Mouse (Mus musculus): ENCODE results near the gene Zfp280b. TPM values are rescaled to one million over a fixed set of nuclear protein-coding genes. Genes with fewer than 3 reads are reported as not detected.

Zfp280b gene
- polyA plus RNA-seq, 1 experiment from 2014 or later = 28.5 TPM

- H3K27me3 ChIP-seq = no peaks in the 10 kb centered on the region
- H3K4me2 ChIP-seq = peak overlapping the region; percentile 79
- H3K27ac ChIP-seq = peak overlapping the region; percentile 62; the same call in 1 of the 2 replicates
- 53% methylated on average over 14 of the region's 14 CpGs for WGBS
- peak overlapping the region; percentile 79 for H3K4me3 ChIP-seq (replicated peaks)
- H3K9ac ChIP-seq (replicated peaks) = peak overlapping the region; percentile 93
- peaks cover 19% of the 10 kb centered on the region for H3K36me3 ChIP-seq
- no peak for ATAC-seq (ENCODE audit: insufficient number of reproducible peaks, insufficient read depth, low FRiP score, low TSS enrichment, low read depth)
- H3K9me3 ChIP-seq = no peaks in the 10 kb centered on the region
- peaks cover 10% of the 10 kb centered on the region; the same call in 1 of the 2 replicates for H3K4me1 ChIP-seq (replicated peaks)
These were observed 694 bp upstream of the Zfp280b start for GRCm38 (mm10) chr10:76031511-76032401.

DNA sequence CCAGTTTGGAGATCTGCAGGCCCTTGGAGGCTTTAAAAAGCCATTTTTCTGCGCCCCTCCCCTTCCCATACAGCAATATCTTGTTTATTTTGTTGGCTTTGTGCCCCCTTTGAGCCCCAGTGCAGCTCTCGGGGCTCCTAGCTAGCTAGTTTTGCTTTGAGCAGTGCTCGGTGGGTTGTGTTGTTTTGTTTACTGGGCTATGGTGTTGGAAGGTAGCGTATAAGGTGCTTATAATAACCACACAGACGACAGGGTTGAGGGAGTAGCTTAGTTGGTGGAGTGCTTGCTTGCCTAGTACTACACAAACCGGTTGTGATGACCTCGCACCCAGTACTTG is 637 bp downstream of the Zfp280b start:
- 13% methylated on average over 7 of the region's 7 CpGs for WGBS
- Histone ChIP-seq H3K4me3 (replicated peaks) (peak overlapping the region; percentile 79), H3K9me3 (no peaks in the 10 kb centered on the region), H3K9ac (replicated peaks) (peak overlapping the region; percentile 93), H3K4me2 (peak overlapping the region; percentile 79), H3K4me1 (replicated peaks) (peaks cover 10% of the 10 kb centered on the region; the same call in 1 of the 2 replicates), H3K27ac (peak overlapping the region; percentile 62), H3K36me3 (peaks cover 32% of the 10 kb centered on the region), H3K27me3 (no peaks in the 10 kb centered on the region)
- ATAC-seq (ENCODE audit: insufficient number of reproducible peaks, insufficient read depth, low FRiP score, low TSS enrichment, low read depth) = no peak

- Histone ChIP-seq H3K27me3 (no peaks in the 10 kb centered on the region), H3K4me3 (replicated peaks) (no peak overlapping the region), H3K36me3 (peaks cover 43% of the 10 kb centered on the region), H3K4me2 (peak overlapping the region; percentile 79; the same call in 1 of the 2 replicates), H3K27ac (no peak overlapping the region), H3K9ac (replicated peaks) (no peak overlapping the region), H3K9me3 (no peaks in the 10 kb centered on the region), H3K4me1 (replicated peaks) (peaks cover 10% of the 10 kb centered on the region; the same call in 1 of the 2 replicates)
- ATAC-seq (ENCODE audit: insufficient number of reproducible peaks, insufficient read depth, low FRiP score, low TSS enrichment, low read depth) = no peak
- WGBS = 94% methylated on average over 8 of the region's 8 CpGs
These were observed 1.7 kb downstream of the Zfp280b start for GRCm38 (mm10) chr10:76034001-76034600.

DNA sequence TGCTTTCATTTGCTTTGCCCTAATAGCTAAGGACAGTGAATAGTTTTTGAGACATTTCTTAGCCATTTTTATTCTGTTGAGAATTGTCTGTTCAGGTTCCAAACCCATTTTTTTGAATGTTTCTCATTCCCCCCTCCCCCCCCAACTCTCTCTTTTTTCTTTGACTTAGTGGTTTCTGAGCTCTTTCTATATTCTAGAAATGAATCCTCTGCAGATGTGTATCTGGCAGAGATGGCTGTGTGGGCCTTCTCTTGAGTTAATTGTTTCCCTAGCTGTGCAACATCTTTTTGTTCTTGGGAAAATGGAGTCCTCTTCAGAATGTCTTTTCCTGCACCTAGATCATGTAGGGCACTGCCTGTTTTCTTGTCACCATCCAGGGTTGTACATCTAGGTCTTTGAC is 2.8 kb downstream of the Zfp280b start:
- H3K36me3 ChIP-seq = peaks cover 54% of the 10 kb centered on the region
- H3K27me3 ChIP-seq = no peaks in the 10 kb centered on the region
- no peak overlapping the region for H3K9ac ChIP-seq (replicated peaks)
- H3K27ac ChIP-seq = no peak overlapping the region
- no peak overlapping the region for H3K4me3 ChIP-seq (replicated peaks)
- no peak overlapping the region for H3K4me2 ChIP-seq
- H3K9me3 ChIP-seq = no peaks in the 10 kb centered on the region
- H3K4me1 ChIP-seq (replicated peaks) = peaks cover 10% of the 10 kb centered on the region; the same call in 1 of the 2 replicates
- ATAC-seq (ENCODE audit: insufficient number of reproducible peaks, insufficient read depth, low FRiP score, low TSS enrichment, low read depth) = no peak

DNA sequence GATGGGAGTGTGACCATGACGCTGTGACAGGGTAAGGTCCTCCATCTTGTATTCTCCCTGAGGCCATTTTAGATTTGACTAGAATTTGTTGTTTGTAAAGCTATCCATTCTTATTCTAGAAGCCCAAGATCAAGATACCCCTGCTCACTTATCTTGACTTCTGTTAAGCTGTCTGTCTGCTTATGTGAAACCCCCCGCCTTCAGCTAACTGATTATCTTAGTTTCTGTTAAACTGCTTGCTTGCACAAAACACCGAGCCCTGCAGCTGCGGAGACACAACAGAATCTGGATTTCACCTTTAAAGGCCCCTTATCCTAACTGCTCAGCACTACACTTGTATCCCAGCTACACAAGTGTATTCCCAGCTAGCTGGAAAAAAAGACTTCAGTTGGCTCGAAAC is 4.5 kb downstream of the Zfp280b start:
- WGBS = 96% methylated on average over 5 of the region's 5 CpGs
- Histone ChIP-seq H3K27ac (no peak overlapping the region), H3K9ac (replicated peaks) (no peak overlapping the region), H3K9me3 (no peaks in the 10 kb centered on the region), H3K4me1 (replicated peaks) (peaks cover 8% of the 10 kb centered on the region; the same call in 1 of the 2 replicates), H3K4me3 (replicated peaks) (no peak overlapping the region), H3K4me2 (no peak overlapping the region), H3K36me3 (peaks cover 69% of the 10 kb centered on the region), H3K27me3 (no peaks in the 10 kb centered on the region)
- ATAC-seq (ENCODE audit: insufficient number of reproducible peaks, insufficient read depth, low FRiP score, low TSS enrichment, low read depth) = no peak

DNA sequence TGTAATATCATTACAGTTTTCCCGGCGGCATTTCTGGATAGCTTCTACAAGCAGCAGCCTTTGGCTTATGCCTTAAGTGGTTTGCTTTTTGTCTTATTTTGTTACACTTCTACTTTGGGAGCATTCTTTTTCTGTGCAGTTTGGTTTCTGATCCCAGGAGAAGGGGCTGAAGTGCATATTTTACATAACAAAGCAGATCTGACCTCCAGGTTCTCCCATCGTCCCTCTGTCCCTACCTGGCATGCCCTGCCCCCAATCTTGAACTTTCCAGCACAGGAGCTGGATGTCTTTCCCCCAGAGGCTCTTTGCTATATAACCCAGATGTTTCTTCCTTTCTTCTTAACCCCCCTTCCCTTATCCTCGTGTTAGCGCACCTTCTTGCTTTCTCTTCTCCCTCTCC is 12.9 kb downstream of the Zfp280b start:
- no peaks in the 10 kb centered on the region for H3K9me3 ChIP-seq
- 38% methylated on average over 5 of the region's 5 CpGs for WGBS
- no peak for ATAC-seq (ENCODE audit: insufficient number of reproducible peaks, insufficient read depth, low FRiP score, low TSS enrichment, low read depth)
- H3K27ac ChIP-seq = no peak overlapping the region
- no peaks in the 10 kb centered on the region for H3K27me3 ChIP-seq
- H3K4me1 ChIP-seq (replicated peaks) = peaks cover 6% of the 10 kb centered on the region; the same call in 1 of the 2 replicates
- no peak overlapping the region for H3K4me2 ChIP-seq
- peaks cover 37% of the 10 kb centered on the region for H3K36me3 ChIP-seq
- no peak overlapping the region for H3K4me3 ChIP-seq (replicated peaks)
- H3K9ac ChIP-seq (replicated peaks) = no peak overlapping the region

- Histone ChIP-seq H3K9me3 (no peaks in the 10 kb centered on the region), H3K27me3 (no peaks in the 10 kb centered on the region), H3K9ac (replicated peaks) (no peak overlapping the region), H3K27ac (no peak overlapping the region), H3K36me3 (peaks cover 23% of the 10 kb centered on the region), H3K4me2 (no peak overlapping the region), H3K4me1 (replicated peaks) (peaks cover 6% of the 10 kb centered on the region; the same call in 1 of the 2 replicates), H3K4me3 (replicated peaks) (no peak overlapping the region)
- 35% methylated on average over 1 of the region's 1 CpGs for WGBS
- ATAC-seq (ENCODE audit: insufficient number of reproducible peaks, insufficient read depth, low FRiP score, low TSS enrichment, low read depth) = no peak
These were observed 14.3 kb downstream of the Zfp280b start for GRCm38 (mm10) chr10:76046754-76047153.

GRCm38 (mm10) chr10:76047182-76047869 is 14.9 kb downstream of the Zfp280b start:
- H3K9ac ChIP-seq (replicated peaks) = no peak overlapping the region
- ATAC-seq (ENCODE audit: insufficient number of reproducible peaks, insufficient read depth, low FRiP score, low TSS enrichment, low read depth) = no peak
- H3K36me3 ChIP-seq = peaks cover 19% of the 10 kb centered on the region
- no peak overlapping the region for H3K4me2 ChIP-seq
- no peaks in the 10 kb centered on the region for H3K27me3 ChIP-seq
- no peaks in the 10 kb centered on the region for H3K9me3 ChIP-seq
- H3K4me1 ChIP-seq (replicated peaks) = peaks cover 6% of the 10 kb centered on the region; the same call in 1 of the 2 replicates
- H3K27ac ChIP-seq = no peak overlapping the region
- 51% methylated on average over 5 of the region's 5 CpGs for WGBS
- no peak overlapping the region for H3K4me3 ChIP-seq (replicated peaks)

DNA sequence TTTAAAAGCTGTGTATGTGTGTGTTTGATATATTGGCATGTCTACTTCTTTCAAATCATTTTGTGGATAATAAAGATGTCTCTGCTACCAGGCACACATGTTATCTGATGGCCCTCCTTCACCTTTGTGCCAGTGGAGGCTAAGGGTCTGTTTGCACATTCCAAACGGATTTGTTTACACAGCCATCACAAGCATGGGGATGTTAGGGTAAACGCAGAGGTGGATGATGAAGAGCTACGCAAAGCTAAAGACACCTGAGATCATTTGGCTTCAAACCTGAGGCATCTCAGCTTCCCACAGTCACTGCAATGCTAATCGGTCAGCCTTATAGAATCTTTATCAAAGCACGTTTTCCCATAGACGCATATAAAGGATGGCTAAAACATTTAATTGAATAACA is 16.5 kb downstream of the Zfp280b start:
- no peak overlapping the region for H3K4me2 ChIP-seq
- ATAC-seq (ENCODE audit: insufficient number of reproducible peaks, insufficient read depth, low FRiP score, low TSS enrichment, low read depth) = no peak
- H3K4me3 ChIP-seq (replicated peaks) = no peak overlapping the region
- no peaks in the 10 kb centered on the region for H3K9me3 ChIP-seq
- WGBS = 42% methylated on average over 6 of the region's 6 CpGs
- H3K27ac ChIP-seq = no peak overlapping the region
- no peaks in the 10 kb centered on the region for H3K27me3 ChIP-seq
- no peak overlapping the region for H3K9ac ChIP-seq (replicated peaks)
- H3K36me3 ChIP-seq = peaks cover 6% of the 10 kb centered on the region; the same call in 1 of the 2 replicates
- H3K4me1 ChIP-seq (replicated peaks) = peaks cover 6% of the 10 kb centered on the region; the same call in 1 of the 2 replicates

DNA sequence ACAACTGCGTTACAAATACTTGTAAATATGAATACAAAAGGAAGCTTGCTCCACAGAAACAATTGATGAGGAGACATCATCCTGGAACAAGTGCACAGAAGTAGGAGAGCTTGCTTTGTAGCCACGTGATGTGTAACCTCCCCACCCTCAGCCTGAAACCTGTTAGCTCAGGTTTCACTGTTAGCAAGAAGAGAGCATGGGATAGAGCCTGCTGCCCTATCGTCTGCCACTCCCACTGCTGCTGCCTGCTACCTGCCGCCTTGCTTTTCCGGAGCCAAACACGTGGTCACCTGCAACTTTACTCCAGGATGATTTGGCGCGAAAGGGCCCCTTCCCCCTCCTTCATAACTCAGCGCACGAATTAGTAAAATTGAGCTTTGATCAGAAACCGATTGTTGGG is 19.4 kb downstream of the Zfp280b start:
- Histone ChIP-seq H3K4me3 (replicated peaks) (no peak overlapping the region), H3K4me2 (no peak overlapping the region), H3K9ac (replicated peaks) (no peak overlapping the region), H3K36me3 (no peaks in the 10 kb centered on the region), H3K9me3 (no peaks in the 10 kb centered on the region), H3K4me1 (replicated peaks) (no peaks in the 10 kb centered on the region), H3K27me3 (no peaks in the 10 kb centered on the region), H3K27ac (no peak overlapping the region)
- 71% methylated on average over 11 of the region's 11 CpGs for WGBS
- ATAC-seq (ENCODE audit: insufficient number of reproducible peaks, insufficient read depth, low FRiP score, low TSS enrichment, low read depth) = no peak

GRCm38 (mm10) chr10:76062439-76062838 is 30.0 kb downstream of the Zfp280b start:
- H3K4me3 ChIP-seq (replicated peaks) = no peak overlapping the region
- no peak overlapping the region for H3K9ac ChIP-seq (replicated peaks)
- H3K27me3 ChIP-seq = no peaks in the 10 kb centered on the region
- WGBS = 92% methylated on average over 5 of the region's 5 CpGs
- H3K36me3 ChIP-seq = no peaks in the 10 kb centered on the region
- H3K27ac ChIP-seq = no peak overlapping the region
- no peaks in the 10 kb centered on the region for H3K4me1 ChIP-seq (replicated peaks)
- 0 out of 2 replicates have a peak, but pooled peaks cover 3% of the 10 kb centered on the region for H3K9me3 ChIP-seq
- no peak for ATAC-seq (ENCODE audit: insufficient number of reproducible peaks, insufficient read depth, low FRiP score, low TSS enrichment, low read depth)
- H3K4me2 ChIP-seq = no peak overlapping the region
